Mouse (Mus musculus): ENCODE data around the gene Tssk4. TPM values are rescaled to one million over a fixed set of nuclear protein-coding genes. Genes with fewer than 3 reads are reported as not detected.
A peak's percentile ranks its signal among the peaks of the same experiment; 100 is the strongest.

The Tssk4 gene
- total RNA-seq (2021) = 2.6 and 2.9 TPM in 2 replicates
- long read RNA-seq, partial matches to known transcripts = 0 of 1 reads
- long read RNA-seq, other reads (novel, unspliced or antisense) = 1 of 1 reads

DNA sequence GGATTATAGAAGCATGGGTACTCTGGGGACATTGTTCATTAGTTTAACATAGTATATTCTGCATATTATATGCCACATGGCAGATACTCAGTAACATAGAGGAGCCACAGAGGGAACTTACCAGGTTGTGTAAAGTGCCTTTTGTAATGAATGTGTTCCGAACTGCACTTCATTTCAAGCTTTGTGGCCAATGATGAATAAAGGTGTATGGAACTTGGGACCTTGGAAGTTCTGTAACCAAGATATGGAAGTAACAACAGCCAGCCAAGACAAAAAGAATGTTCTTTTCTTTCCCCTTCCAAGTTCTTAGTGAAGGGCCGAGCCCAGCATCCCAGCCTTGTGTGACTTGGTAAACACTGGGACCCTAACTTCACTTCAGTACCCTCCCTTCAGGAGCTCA, at the start of gene Tssk4:
Gene Tssk4 (plus strand): TSS at position 301 of the 400 bp plus-strand sequence.
- DNase-seq = no peak

- no peak for DNase-seq
These were observed 46.7 kb upstream of the Tssk4 start, which contains the start of gene Irf9 for GRCm38 (mm10) chr14:55603271-55603632. Gene Irf9, plus strand, starts transcription at chr14:55603571.

GRCm38 (mm10) chr14:55603633-55604576, 46.1 kb upstream of the Tssk4 start:
- DNase-seq = peak; percentile 86

DNA sequence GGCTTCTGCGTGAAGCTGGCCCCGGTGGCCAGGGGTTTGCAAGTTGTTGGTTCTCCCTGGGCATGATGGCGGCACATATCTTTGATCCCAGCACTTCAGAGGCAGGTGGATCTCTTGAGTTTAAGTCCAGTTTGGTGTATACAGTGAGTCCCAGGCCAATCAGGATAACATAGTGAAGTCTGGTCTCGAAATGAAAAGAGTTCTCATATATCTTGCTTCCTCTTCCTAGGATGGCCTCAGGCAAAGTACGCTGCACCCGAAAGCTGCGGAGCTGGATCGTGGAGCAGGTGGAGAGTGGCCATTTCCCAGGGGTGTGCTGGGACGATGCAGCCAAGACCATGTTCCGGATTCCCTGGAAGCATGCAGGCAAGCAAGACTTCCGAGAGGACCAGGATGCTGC, 45.2 kb upstream of the Tssk4 start:
- DNase-seq = no peak

DNA sequence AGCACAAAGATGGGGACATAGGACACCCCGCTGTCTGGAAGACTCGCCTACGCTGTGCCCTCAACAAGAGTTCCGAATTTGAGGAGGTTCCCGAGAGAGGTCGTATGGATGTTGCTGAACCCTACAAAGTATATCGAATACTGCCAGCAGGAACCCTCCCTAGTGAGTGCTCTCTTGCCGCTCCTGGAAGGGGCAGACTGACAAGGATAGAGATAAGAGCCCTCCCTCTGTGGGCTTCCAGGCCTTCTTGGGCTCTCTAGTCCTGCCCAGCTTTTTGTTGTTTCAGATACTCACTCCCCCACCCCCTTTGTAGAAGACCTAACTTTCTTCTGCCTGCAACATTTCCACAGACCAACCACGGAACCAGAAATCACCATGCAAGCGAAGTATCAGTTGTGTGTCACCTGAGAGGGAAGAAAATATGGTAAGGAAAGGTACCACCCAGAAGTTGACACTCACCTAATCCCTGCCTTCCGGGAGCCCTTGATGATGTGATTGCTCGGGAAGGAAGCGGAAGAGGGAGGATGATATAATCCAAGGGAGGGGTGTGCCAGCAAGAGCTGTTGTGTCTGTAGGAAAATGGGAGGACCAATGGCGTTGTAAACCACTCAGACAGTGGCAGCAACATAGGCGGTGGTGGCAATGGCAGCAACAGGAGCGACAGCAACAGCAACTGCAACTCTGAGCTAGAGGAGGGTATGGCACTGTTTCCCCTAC, 44.1 kb upstream of the Tssk4 start:
- no peak for DNase-seq

DNA sequence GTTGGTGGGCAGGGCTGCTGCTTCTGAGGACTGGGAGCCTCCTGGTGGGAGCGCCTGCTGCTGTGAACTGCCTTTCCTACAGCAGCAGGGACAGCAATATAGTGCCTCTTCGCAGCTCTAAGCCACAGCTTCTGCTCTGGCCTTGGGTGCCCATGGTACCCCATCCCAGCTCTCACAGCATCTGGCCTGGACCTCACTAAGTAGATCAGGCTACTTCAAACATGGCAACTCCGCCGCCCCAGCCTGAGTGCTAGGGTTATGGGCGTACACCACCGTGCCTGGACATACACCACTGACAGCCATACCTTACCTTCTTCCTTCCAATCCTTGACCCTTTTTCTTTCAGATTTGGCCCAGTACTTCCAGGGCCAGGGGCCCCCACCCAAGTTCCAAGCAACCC, 41.6 kb upstream of the Tssk4 start:
- DNase-seq = no peak

GRCm38 (mm10) chr14:55613346-55613745, 36.6 kb upstream of the Tssk4 start:
- no peak for DNase-seq

DNA sequence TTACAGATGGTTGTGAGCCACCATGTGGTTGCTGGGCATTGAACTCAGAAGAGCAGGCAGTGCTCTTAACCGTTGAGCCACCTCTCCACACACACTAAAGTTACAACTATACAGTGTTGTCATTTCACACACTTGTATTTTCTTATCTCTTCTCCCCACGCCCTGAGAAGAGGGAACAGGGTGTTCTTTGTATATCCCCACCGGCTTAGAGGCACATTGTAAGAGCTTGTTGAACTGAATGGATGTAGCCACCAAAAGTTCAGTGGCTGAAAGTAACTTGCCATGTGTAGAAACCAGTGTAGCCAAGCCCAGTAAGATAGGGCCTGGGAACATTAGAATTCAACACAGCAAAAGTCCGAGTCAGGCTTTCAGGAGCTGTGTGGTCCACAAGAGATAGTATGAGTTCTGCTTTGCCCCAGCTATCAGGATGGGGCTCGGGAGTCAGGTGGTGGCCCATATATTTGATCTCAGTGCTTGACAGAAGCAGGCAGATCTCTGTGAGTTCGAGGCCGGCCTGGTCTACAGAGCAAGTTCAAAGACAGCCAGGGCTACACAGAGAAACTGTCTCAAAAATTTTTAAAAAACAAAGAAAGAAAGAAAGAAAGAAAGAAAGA, 35.3 kb upstream of the Tssk4 start:
- no peak for DNase-seq

DNA sequence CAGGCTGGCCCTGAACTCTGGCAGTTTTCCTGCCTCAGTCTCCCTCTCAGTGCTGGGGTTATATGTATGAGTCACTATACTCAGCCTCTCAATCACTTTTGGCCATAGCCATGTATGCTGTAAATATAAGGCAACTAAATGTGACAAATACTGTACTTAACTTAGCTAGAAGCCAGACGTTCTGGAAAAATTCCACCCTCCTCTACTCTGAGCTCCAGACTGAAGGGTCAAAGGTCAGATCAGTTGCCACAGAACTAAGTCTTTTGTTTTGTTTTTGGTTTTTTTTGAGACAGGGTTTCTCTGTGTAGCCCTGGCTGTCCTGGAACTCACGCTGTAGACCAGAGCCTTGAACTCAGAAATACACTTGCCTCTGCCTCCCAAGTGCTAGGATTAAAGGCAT, 34.1 kb upstream of the Tssk4 start:
- DNase-seq = no peak

GRCm38 (mm10) chr14:55616844-55617243, 33.1 kb upstream of the Tssk4 start:
- DNase-seq = no peak

DNA sequence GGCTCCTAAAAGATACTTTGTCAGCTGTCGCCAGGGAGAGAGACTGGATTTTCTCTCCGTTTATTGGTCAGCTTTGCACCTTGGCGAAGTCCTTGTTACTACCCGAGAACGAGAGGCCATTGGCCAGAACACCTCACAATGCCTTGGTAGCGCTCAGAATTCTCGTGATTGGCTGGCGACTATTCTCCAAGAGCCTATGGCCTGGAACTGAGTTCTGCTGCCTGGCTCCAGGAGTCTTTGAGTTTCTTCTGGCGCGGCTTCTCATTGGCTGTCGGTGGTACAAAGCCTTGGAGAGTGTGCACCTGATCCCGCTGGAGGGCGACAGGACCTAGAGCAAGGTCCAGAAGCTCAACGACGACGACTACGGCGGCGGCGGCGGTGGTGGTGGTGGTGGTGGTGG, 32.2 kb upstream of the Tssk4 start, which contains the start of gene Rec8:
Gene Rec8 (plus strand): TSS at position 216 of the 400 bp plus-strand sequence.
- DNase-seq = peak; percentile 39

DNA sequence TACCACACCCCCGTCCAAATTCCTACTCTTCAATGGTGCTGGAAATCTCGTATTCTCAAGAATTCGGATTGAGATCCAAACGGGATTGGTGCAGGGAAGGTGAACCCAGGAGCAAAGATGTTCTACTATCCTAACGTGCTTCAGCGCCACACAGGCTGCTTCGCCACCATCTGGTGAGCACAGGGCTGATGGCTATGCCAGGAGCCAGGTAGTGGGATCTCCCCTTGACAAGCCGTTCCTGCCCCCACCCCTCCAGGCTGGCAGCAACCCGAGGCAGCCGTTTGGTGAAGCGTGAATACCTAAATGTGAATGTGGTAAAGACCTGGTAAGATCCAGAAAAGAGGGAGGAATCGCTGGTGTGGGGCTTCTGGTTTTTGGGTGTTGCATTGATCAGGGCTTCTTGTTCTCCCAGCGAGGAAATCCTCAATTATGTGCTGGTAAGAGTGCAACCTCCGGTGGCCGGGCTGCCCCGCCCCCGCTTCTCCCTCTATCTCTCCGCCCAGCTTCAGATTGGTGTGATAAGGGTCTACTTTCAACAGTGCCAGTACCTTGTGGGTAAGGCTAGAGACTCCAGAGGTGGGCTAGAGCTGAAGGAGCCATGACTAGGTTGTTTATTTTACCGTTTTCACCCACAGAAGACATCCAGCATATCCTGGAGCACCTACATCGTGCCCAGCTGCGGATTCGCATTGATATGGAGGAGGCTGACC, 31.3 kb upstream of the Tssk4 start:
- DNase-seq = no peak

DNA sequence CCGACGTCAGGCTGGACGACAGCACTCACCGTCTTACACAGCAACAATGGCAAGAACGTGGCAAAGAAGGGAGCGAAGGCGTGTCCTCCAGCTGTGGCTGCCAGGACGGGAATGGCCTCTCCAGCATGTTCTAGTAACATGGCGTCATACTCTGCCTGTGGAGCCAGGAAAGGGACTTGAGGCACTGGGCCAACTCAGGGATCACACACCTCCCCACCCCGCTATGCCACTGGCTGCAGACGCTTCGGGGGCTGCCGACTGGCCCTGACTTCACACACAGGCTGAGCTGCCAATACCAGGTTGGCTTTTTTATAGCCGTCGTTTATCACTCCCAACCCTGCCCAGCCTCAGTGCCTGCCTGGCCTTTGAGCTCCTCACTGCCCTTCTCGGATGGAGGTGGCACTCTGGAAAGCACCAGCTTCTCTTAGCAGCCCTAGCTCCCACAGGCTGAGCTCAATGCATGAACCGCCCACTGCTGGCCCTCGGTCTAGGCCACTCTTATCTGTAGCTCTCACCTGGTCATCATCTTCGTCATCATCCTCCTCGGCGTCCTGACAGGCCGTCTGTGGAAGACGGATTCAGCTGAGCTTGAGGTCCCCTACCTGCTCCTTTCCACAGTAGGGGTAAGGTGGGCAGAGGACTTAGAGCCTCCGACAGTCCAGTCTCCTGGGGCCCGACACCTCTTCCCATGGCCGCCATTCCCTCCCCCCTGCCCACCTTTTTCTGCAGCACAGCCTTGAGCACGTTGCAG, 21.7 kb upstream of the Tssk4 start:
- no peak for DNase-seq

DNA sequence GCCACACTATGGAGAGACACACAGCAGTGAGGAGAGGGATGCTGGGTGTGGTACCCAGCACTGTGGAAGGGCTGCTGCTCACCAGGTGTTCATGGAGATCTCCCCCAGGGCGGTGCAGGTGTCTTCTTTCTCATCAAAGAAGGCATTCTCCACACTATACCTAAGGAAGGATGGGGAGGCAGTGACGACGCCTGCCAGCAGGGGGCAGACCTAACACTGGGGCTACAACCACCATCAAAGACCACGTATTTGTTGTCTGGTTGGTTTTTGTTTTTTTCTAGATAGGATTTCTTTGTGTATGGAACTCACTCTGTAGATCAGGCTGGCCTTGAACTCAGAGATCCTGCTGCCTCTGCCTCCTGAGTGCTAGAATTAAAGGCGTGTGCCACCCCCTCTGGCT, 20.7 kb upstream of the Tssk4 start:
- DNase-seq = peak; percentile 65

- DNase-seq = peak; percentile 33
These were observed 15.0 kb upstream of the Tssk4 start for GRCm38 (mm10) chr14:55634874-55635522.

GRCm38 (mm10) chr14:55635523-55636007, 14.4 kb upstream of the Tssk4 start, which contains the start of gene Ipo4:
Gene Ipo4, minus strand, starts transcription at chr14:55635957.
- DNase-seq = peak; percentile 89

DNA sequence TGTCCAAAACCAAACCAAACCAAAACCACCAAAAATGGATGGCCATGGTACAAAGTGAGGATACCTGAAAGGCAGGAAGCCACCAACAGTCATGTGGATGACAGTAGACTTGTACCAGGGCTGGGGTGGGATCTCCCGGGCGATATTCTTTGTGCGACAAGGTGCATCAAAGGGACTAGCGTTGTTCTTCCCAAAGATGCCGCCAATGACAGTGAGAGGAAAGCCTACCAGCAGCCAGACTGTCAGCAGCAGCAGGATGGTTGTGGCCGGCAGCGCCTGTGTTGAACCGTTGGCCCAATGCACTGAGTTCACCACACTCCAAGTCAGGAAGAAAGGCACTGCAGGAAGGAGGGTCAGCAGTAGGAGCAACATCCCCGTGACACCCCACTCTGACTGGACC, 12.2 kb upstream of the Tssk4 start, which contains the start of gene Gm49378:
Gene Gm49378 (minus strand): TSS at position 101 of the 400 bp plus-strand sequence.
- no peak for DNase-seq

DNA sequence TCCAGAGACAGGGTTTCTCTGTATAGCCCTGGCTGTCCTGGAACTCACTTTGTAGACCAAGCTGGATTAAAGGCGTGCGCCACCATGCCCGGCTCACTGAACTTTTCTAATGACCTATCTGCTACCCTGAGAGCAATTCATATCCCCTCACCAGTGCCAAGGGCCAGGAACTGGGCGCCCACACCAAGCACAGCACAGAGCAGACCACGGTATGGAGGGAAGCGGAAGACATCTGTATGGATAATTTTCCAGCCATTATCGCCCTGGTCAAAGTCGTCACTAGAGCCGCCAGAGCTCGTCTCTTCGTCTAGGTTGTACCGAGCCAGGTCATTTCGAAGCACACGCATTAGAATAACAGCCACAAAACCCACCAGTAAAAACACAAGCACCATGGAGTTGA, 9.2 kb upstream of the Tssk4 start:
- no peak for DNase-seq

DNA sequence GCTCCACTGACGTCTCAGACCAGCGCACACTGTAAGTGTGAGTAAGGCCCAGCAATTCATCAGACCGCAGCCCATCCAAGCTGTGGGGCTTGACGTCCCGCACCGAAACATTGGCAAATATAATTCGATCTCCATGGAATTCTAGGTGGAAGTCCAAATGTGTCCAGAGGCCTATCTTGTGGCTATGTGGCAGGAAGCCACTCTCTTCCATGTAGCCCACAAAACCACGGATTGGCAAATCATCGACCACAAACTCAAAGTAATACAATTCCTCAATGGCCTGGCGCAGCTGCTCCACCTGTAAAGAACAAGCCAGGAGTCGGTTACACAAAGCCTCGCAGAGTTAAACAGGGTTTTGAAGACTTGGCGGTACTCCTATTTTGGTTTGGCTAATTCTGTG, 8.7 kb upstream of the Tssk4 start:
- DNase-seq = no peak

DNA sequence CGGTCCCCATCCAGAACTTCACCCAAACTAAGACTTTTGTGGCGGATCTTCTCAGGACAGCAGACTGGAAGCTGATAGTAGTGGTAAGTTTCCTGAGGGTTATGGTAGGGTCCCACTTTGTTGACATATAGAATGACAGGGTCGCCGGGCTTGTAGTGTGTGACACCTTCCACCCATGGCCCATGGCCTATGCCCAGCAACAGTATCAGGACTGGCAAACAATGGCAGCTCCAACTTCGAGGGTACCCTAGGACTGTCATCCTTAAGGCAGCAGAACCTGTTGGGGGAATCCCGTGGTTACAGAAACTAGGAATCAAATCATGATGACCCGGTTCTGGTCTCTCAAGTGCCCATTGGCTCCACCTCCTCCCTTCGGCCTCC, 7.3 kb upstream of the Tssk4 start:
- no peak for DNase-seq
